Mouse (Mus musculus) layer of hippocampus, adult 18-20 months (tissue): ENCODE results near the gene Cln6. TPM values are rescaled to one million over a fixed set of nuclear protein-coding genes. Genes with fewer than 3 reads are reported as not detected.
A peak's percentile ranks its signal among the peaks of the same experiment; 100 is the strongest.
"Not testable (repeated sequence)": the region's sequence is repeated elsewhere in the genome, so short reads cannot be mapped to it uniquely, and the experiment has no call there.

Experiments
- DNase-seq, 2 experiments: peaks; one replicate each; pipeline ENCODE4 v3.0.0; 2022; ENCODE audit warnings: low spot score in 2 of 2
- long read RNA-seq: library from polyadenylated mRNA; stranded (forward); transcript quantifications from one replicate; pipeline ENCODE4 v2.0.0, GENCODE M21; 2021
- total RNA-seq, 2 experiments: library from RNA; stranded (reverse); gene quantifications; 2 replicates each; pipeline ENCODE4 v1.2.3; 2021

The Cln6 gene
- 10 to 100 TPM; 10.2 to 13.5 TPM for total RNA-seq
- long read RNA-seq, transcript Cln6-201 (7 exons, 2,142 nt) = major isoform, 5 of 7 reads
- long read RNA-seq, partial matches to known transcripts = 0 of 7 reads
- long read RNA-seq, other reads (novel, unspliced or antisense) = 2 of 7 reads

DNA sequence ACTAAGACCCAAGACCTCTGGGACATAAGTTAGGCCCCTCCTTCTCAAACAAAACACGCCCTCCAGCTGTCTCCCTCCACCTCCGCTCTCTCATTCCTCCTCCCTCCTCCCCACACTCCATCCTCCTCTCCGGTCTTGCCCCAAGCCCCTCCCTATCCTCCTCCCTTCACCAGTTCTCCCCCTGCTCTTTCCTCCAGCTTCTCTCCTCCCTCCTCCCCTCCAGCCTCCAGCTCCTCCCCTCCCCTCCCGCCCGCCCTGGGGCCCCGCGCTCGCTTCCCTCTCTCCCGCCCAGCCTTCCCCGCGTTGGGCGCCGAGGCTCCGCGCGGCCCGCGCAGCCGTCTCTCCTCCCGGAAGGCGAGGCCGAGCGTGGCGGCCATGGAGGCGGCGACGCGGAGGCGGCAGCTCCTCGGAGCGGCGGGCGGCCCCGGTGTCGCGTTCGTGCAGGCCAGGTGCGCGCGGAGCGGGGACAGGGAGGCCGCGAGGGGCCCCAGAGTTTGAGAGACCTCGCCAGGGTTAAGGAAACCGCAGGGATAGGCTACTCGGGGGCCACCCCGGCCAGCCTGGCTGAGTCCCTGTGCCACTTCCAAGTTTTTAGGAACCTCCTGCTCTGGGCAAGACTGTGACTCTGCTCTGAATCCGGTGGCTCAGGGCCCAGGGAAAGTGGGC lies at the start of gene Cln6:
TSS of gene Cln6 (plus strand) at position 280 of the 666 bp plus-strand sequence.
- DNase-seq = peak; percentile 39 to 67

DNA sequence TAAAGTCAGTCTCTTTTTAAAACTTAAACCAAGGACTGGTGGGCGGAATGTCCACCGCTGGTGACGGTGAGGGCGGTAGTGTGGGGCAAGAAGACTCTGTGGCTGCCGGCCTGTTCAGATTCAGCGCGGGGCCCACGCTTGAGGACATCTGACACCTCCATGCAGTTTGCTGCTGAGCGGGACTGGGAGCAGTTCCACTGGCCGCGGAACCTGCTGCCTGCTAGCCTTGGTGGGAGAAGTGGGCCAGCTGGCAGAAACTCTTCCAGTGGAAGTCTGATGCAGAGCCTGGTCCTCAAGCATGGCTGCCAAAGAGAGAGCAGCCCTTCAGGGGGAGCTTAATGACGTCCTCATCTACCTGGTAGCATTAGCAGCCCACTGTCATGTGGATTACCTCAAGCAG lies 48.7 kb upstream of the Cln6 start:
- no peak for DNase-seq

DNA sequence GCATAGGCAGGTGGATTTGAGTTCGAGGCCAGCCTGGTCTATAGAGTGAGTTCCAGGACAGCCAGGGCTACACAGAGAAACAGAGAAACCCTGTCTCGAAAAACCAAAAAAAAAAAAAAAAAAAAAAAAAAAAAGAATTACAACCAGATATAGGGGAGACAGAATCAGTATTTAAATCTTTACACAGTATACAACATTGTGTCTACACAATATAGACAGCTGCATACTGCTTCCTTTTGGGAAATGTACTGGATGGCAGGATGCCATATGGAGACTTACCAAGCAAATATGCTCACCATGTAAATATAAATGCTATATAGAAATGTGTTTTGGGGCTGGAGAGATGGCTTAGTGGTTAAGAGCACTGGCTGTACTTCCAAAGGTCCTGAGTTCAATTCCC lies 39.4 kb upstream of the Cln6 start:
- DNase-seq = not testable (repeated sequence)

DNA sequence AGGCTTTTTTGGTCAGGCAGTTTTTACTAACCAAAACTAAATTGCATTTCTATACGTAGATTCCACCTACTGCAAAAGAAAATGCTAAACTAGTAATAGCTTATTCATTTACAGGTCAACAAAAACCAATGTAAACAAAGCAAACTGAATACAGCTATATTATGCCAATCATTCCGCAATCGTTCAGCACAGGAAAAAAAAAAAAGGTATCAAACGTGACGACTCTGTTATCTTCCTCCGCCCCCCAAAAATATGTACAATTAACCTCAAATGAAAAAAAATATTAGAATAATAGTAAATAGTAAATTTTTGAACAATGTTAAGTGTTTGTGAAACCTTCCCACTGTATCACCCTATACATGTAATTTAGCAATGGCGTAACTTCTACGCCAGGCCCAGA lies 28.5 kb upstream of the Cln6 start:
- DNase-seq = no peak

DNA sequence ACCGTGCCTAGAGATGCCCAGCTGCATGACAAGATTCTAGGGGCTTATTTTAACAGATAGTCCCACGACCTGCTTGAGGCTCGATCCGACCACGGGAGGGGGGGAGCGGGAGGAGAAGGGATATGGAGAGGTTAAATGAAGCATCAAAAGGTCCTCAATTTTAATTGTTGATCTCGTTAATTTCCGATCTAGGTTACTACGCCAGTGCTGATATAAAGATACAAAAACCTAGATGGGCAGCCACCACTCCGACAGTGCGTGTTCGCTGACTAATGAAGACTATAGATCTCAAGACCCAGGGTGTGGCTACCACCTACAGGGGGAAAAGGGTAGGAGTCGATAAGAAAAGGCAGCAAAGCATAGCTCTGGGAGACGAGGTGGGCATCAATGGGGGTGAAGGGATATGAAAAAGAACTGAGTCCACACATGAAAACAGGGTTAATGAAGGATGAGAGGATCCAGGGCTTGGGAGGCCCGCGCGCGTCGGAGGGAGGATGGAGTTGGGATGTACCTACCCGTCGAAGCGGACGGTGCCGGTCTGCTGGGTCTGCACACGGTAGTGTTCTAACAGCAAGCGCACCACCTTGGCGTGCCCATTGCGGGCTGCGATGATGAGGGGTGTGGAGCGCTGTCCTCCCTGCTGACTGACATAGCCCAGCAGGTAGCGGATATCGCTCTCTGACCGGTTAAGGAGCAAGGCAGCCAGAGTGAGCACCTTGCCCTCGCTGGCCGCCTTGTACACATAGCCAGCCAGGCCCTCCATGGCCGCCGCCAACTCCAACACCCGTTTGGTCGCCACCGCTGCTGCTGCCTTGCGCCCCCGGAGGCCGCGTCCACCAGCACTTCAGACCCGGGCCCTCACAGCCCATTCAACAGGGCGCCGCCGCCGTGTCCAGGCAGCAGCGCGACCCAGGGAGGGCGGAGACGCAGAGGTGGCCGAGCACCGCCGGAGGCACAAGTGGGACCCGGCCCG lies 27.8 kb upstream of the Cln6 start:
- DNase-seq = peak in 1 of 2 experiments; percentile 44

DNA sequence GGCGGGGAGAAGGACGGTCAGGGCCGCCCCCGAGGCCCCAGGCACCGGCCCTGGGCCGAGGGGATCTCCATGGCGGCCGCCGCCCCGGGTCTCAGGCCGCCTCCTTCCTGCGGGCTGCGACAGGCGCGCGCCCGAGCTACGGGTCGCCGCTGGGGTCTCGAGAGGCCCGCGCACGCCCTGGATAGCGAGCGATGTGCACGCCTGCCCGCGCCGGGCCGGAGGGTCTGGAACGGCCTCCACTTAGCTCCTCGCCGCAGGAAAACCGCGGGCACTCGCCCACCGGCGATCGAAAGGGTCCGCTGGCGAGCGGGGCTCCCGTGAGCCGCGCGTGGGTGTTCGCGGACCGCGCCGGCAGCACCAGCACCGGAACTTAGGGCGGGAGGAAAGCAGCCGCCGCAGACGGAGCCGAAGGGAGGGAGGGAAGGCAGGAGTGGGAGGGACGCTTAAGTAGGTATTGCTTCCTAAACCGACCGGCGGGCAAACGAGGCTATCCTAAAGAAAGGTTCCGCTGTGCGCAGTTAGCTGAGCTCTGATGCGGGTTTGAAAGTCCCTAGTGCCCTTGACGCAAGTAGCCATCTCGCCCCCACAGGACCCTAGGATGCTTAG lies 27.0 kb upstream of the Cln6 start, which contains the start of gene Fem1b:
TSS of gene Fem1b (minus strand) at position 419 of the 606 bp plus-strand sequence.
- DNase-seq = peak; percentile 88 to 93

DNA sequence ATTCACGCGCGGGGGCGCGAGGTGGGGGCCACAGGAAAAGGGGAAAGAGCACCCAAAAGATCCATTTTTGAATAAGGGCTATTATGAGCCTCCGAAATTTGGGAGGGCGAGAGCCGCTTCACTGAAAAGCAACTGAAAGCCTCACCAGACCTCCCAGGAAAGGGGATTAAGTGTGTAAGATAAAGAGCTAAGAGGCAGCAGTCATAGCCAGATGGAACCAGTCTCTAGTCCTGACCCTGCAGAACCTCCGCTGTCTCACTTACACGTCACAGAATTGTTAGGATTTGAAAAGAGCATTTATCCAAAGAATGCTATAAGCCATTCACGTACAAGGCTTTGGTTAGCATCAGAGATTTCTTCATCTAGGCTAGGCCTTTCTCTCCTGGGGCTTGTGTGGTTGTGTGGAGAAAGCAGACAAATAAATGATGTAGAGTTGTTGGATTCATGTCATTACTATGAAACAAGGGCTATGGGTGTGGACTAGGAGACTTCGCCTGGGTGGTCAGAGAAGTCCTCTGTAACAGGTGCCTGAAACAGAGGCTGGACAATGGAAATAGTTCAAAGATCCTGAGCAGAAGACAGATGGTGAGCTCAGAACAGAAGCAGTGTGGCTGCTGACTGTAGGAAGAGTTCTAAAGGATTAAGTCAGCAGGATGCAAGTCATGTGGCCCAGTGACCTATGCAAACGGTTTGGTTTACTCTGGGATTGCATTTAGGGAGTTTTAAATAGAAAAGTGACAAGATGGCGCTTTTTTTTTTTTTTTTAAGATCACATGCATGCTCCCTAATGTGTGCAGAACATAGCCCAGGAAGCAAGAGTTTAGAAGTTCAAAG lies 26.2 kb upstream of the Cln6 start:
- DNase-seq = no peak

DNA sequence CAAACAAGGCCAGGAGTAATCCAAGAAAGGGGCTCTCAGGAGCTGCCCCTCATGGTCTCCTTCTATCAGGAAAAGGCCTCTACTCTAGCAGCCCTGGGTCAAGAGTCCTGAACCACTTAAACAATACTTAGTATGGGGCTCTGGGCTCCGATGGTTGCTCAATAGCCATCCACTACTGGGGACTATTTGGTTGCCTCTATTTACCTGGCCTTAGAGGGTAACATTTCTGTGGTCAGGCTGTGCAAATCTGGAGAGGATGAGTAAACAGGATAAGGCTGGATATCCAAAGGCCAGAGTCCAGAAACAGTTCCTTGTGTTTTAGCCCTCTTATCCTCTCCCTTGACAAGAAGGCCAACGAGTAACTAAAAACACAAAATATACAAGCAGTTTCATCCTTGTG lies 23.8 kb upstream of the Cln6 start:
- no peak for DNase-seq

DNA sequence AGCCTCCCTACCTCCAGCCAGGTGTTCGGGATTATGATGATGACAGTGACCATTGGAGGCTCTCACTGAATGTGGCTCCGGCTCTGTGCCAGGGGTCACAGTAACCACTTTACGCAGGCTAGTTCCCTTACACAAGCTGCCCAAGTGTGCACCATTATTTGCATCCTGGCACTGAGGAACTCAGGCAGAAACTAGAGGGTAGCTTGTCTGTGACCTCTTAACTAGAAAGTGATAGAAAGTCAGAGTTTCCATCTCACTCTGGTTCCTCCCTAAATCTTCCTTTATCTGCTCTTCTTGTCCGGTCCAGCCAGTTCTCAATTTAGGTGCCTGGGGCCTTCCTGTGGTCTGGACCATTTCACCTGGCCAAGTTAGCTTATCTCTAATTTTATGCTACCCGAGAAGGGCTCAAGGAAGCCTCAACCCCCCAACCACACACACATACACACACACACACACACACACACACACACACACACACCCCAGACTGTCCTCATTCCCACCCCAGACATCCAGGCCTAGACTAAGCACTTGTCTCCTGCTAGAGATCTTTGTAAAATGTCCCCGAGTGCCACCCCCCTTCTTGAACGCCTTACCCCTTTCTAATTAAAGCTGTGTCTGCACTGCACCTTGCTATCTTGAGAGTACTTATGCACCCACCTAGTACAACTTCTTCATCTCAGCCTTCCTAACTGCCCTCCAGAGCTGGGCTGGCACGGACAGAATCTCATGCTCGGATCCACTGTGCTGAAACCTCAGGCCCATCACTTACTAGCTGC lies 22.1 kb upstream of the Cln6 start:
- no peak for DNase-seq

DNA sequence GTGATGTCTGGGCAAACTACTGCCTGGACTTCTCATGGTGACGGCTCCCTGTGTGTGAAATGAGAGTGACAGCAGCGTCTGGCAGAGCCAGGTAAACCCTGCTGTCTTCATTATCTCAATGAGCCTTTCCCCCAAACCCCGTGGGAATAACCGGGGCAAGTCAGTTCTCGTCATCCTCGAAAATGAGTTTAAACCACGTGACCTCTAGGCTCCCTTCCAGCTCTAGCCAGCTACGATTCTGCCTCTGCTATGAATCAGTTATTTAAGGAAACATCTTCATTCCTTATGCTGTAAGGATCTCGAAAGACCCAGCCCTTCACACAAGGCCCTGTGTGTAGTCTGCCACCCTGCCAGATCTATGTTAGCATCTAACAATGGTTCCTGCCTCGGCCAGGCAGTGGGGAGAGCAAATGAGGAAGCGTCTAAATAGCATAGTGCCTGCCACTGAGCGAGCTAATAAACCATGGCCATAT lies 21.4 kb upstream of the Cln6 start:
- peak in 1 of 2 experiments; percentile 57 for DNase-seq

DNA sequence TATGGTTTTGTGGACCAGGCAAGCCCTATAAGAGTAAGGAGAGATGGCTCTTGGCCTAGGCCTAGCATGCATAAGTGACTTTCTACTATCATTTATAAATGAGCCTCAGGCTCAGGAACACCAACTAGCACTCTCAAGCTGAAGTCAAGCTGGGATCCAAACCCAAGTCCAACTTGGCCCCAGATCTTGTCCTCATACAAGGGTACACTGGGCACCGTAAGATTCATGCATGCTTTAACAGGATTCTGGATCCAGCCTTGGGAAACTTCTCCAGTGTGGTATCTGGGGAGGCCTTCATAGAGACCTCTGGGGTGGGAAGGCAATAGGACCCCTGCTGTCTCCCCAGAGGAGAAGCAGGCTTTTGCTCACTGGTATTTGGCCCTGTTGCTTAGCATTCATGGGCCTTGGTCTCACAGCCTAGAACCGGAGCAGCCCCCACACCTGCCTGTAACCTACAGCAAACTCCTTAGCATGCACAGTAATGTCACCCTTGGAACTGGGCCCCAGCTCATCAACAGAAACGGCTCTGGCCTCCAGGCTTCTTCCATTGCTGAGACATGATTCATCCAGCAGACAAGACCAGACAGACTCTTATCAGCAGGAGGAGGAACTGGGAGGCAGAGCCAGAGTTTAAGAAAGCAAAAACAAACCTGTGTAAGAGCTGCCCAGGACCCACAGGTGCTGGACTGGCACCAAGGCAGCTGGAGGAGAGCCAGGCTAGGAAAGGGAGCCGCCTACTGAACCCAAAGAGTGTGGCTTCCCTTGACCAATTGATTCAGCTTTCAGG lies 20.6 kb upstream of the Cln6 start:
- no peak for DNase-seq

DNA sequence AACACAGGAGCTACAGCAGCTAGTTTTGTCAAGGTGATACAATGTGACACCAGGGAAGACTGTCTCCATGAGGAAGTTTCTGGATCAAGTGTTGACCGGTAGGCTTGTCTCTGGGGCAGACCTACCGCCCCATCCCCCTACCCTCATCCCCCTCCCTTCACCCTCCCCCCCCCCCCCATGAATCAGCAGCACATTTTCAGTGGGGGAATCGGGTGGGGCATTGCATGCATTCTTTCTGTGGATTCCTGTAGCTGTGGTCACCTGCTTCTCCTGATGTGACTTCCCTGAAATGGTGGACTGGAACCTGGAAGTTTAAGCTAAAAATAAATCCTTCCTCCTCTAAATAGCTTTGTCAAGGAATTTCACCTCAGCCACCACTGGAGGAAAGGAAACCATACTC lies 19.1 kb upstream of the Cln6 start:
- no peak for DNase-seq

DNA sequence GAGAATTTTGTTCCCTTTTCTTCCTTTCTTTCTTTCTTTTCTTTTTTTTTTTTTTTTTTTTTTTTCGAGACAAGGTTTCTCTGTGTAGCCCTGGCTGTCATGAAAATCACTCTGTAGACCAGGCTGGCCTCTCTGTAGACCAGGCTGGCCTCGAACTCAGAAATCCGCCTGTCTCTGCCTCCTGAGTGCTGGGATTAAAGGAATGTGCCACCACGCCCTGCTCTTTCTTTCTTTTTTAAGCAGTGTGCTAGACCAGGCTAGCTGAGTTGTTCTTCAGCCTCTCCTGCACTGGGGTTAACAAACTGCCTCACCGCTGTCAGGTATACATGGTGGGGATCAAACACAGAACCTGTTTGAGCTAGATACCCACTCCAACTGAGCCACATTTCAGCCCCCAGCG lies 18.7 kb upstream of the Cln6 start:
- not testable (repeated sequence) for DNase-seq

DNA sequence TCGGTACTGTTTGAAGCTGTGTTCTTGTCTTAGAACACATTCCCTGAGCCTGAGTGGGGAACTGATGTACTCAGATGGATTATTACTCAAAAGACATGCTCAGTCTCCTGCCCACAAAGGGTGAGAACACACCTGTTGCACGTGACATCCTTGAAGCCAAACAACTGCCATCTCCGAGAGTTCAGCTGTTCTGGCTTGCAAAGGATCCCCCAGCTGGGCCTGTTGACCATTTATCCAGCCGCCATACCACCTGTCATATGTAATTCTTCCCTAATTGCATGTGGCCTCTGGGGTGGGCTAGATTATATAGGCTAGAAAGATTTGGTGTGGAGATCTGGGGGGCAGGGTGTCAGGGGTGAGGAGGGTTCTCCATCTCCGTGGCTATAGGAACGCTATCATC lies 17.8 kb upstream of the Cln6 start:
- DNase-seq = no peak

DNA sequence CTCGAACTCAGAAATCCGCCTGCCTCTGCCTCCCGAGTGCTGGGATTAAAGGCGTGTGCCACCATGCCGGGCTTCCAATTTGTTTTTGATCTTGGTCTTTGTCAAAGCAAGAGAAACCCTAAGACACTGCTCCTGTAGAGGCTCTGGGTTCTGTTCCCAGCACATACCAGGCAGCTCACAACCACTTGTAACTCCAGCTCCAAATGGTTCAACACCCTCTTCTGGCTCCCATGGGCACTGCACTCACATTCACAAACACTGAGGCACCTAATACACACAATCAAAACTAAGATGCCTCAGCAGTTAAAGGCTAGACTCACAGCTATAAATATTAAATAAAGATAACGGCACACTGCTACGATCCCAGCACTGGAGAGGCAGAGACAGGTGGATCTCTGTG lies 16.8 kb upstream of the Cln6 start:
- no peak for DNase-seq

DNA sequence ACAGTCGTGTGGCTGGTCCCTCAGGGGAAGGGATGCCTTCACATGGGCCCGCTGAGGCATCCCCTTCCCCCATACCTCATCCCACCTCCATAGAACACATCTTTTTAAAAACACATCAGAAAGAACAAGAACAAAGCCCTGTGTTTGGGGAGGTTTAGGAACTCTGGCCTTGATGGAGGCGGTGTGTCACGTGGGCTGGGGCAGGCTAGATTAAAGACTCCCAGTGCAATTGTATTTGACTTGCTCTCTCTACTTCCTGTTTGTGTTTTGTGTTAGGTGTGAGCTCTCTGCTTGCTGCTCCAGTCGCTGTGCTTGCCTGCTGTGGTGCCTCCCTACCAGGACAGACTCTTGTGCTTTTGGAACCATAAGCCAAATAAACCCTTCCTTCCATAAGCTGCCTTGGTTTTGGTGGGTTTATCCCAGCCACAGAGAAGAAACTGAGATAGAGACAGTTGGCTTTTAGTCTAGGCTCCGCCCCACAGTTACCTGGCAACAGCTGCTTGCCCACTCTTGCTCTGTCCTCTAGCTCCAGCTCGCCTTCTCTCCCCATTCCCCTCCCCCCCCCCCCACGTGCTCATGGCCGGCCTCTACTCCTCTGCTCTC lies 12.7 kb upstream of the Cln6 start:
- DNase-seq = no peak

DNA sequence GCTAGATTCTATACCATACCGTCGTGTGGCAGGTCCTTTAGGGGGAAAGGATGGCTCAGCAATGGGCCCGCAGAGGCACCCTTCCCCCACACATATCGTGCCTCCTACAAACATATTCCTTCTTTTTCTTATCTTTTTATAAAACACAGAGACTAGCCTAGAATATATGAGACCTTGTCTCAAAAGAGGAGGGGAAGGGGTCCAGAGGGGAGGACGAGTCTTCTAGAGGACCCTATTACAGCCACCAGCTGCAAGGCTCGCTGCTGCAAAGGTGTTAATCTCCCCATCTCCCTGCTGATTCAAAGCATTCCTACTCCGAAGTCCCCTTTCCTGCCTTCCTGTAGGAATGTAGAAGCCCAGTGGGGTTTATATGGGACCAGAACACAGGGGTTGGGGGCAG lies 12.1 kb upstream of the Cln6 start:
- DNase-seq = no peak

DNA sequence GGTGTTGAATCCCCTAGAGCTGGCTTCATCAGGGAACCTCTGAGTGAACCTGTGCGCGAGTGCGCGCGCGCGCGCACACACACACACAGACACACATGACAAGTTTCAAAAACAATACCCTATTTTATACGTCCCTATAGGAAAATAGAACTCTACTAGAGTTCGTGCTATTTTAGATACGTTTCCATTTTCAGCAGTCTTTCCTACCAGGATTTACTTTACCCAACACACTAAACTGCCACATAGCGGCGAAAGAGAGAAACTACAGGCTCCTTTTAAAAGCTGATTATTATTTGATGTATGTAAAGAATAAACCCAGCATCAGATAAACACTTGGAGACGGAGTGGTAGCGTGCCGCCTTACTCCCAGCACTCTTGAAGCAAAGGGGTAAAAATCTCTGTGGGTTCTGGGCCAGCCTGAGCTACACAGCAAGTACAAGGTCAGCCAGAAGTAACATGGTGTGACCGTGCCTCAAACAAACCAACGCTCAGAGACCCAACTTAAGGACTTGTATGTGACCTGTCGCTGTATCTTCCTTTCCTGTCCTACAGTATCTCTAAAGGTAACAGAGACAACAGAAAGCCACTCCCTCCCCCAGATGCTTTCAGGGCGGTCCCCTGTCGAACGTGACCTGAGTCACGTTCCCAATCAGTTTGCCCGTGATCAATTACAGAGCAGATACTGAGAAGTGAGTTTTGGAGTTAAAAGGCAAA lies 10.5 kb upstream of the Cln6 start:
- peak in 1 of 2 experiments; percentile 64 for DNase-seq
